ENCODE assay signal across 23 mouse cellular contexts in the genomic region with DNA sequence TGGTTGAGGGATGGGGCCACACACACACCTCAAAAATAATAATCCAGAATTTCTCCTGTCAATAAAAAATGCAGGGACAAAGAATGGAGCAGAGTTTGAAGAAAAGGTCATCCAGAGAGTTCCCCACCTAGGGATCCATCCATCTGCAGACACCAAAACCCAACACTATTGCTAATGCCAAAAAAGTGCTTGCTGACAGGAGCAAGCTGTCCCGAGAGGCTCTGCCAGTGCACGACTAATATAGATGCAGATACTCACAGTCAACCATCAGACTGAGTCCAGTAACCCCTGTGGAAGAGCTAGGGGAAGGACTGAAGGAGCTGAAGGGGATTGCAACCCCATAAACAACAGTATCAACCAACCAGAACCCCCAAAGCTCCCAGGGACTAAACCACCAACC.
DNase-seq lines count a peak whose midpoint lies in the region; ATAC-seq and TF ChIP-seq lines count a peak whose summit lies in the region.
"Had no signal": no experiment of that assay in that cellular context is flagged by ENCODE, and none has a peak within 500 bp of the region (broad histone marks: within the 10 kb centered on the region; RNA-seq: fewer than 3 reads in every experiment).

No protein-coding gene starts in this region.

- H3K27me3 ChIP-seq in cerebellum, adult 2 months (ENCODE audit: control insufficient read depth, insufficient read depth, low read length), result no peaks in the 10 kb centered on the region
- H3K27me3 ChIP-seq: embryonic facial prominence, embryonic 12.5 days; embryonic facial prominence, embryonic 15.5 days; hindbrain, embryonic 12.5 days; hindbrain, embryonic 15.5 days; intestine, embryonic 15.5 days had no signal

- WGBS in cerebellum, adult 2 months, result 2% methylated on average over 2 of the region's 2 CpGs

- ATAC-seq in cerebellum, adult (ENCODE audit: insufficient number of reproducible peaks, low FRiP score, low TSS enrichment), result peak; percentile 52; the same call in 1 of the 2 replicates
- ATAC-seq: CD4-positive, CD25-positive, alpha-beta regulatory T cell, adult 4 months; forebrain, embryonic 14.5 days; forebrain, postnatal 0 days; intestine, embryonic 15.5 days had no signal

- TF ChIP-seq CTCF in cerebellum, adult 2 months (IDR thresholded peaks at IDR 0.05; ENCODE audit: borderline replicate concordance, insufficient read depth, low read depth, low read length), result no peak

- no peak overlapping the region for H3K4me3 ChIP-seq in cerebellum, adult 2 months (replicated peaks; ENCODE audit: insufficient read depth, low read depth, low read length)
- H3K4me3 ChIP-seq: embryonic facial prominence, embryonic 12.5 days; embryonic facial prominence, embryonic 15.5 days; gastrocnemius, adult 2 months; hindbrain, embryonic 12.5 days; hindbrain, embryonic 15.5 days; intestine, embryonic 15.5 days had no signal

- peaks cover 14% of the 10 kb centered on the region for H3K4me1 ChIP-seq in cerebellum, adult 2 months (ENCODE audit: control insufficient read depth, insufficient read depth, low read length)
- H3K4me1 ChIP-seq: embryonic facial prominence, embryonic 12.5 days; embryonic facial prominence, embryonic 15.5 days; hindbrain, embryonic 12.5 days; hindbrain, embryonic 15.5 days; intestine, embryonic 15.5 days had no signal

- no peak for TF ChIP-seq POLR2A in cerebellum, adult 2 months (IDR thresholded peaks at IDR 0.05; ENCODE audit: borderline replicate concordance, insufficient read depth, low read length)

- DNase-seq in cerebellum, postnatal 10 days, result no peak
- DNase-seq in cerebellum, adult 2 months, result peak; percentile 32 to 68
- no peak for DNase-seq in cerebellum, adult 8-10 months
- DNase-seq in A20 (ENCODE audit: low read depth, low spot score), result peak; percentile 0
- DNase-seq in cerebellum, adult 9-11 months, result peak; percentile 53
- no peak for DNase-seq in kidney, postnatal 25 days
- DNase-seq in ovary, postnatal 14 days (ENCODE audit: low spot score), result no peak
- DNase-seq: adrenal gland, adult 8-10 months; adrenal gland, postnatal 25 days; forebrain, postnatal 0 days; gastrocnemius, adult 2 months; gastrocnemius, postnatal 14 days; heart, adult 11 months; kidney, adult 11 months; kidney, adult 8-10 months had no signal

- peak overlapping the region; percentile 29; the same call in 1 of the 2 replicates for H3K27ac ChIP-seq in cerebellum, adult 2 months (ENCODE audit: insufficient read depth, low read length)
- H3K27ac ChIP-seq: embryonic facial prominence, embryonic 12.5 days; embryonic facial prominence, embryonic 15.5 days; gastrocnemius, adult 2 months; hindbrain, embryonic 12.5 days; hindbrain, embryonic 15.5 days; intestine, embryonic 15.5 days had no signal

Comparison
In these comparisons a context has a peak if more than half of its experiments do, and no peak if none do; other contexts are left out.
1. DNase-seq: peak in cerebellum, adult 2 months (2 of 2), A20 (single experiment) and cerebellum, adult 9-11 months (single experiment); none in cerebellum, postnatal 10 days (0 of 2), cerebellum, adult 8-10 months (single experiment), kidney, postnatal 25 days (0 of 2) and ovary, postnatal 14 days (single experiment).